Mouse (Mus musculus) right cerebral cortex, postnatal 25 days (tissue): ENCODE measurements at regions not wholly inside any gene's neighbourhood (a gene's known extent, or its start where the extent isn't known, plus 50 kb on each side); places are given as distances from the start of the nearest gene placed in this dataset.

Source experiments
- DNase-seq: peaks from one replicate; pipeline ENCODE4 v3.0.0; 2022

GRCm38 (mm10) chr9:89858005-89858404 is 51.7 kb upstream of the Rasgrf1 start:
- no peak for DNase-seq

- peak; percentile 74 for DNase-seq
Observed at GRCm38 (mm10) chr9:89850491-89851282, 59.0 kb upstream of the Rasgrf1 start.

- DNase-seq: peak; percentile 26
Observed at GRCm38 (mm10) chr9:89849947-89850346, 59.8 kb upstream of the Rasgrf1 start.

GRCm38 (mm10) chr9:89848571-89848970 is 61.1 kb upstream of the Rasgrf1 start:
- no peak for DNase-seq

GRCm38 (mm10) chr9:89846973-89847372 is 62.7 kb upstream of the Rasgrf1 start:
- no peak for DNase-seq

GRCm38 (mm10) chr9:89842776-89843089 is 67.0 kb upstream of the Rasgrf1 start:
- no peak for DNase-seq

GRCm38 (mm10) chr9:89841866-89842775 is 67.6 kb upstream of the Rasgrf1 start:
- DNase-seq: peak; percentile 56

GRCm38 (mm10) chr9:89841371-89841770 is 68.3 kb upstream of the Rasgrf1 start:
- DNase-seq: no peak

GRCm38 (mm10) chr9:89836454-89837245 is 73.1 kb upstream of the Rasgrf1 start:
- DNase-seq: no peak

GRCm38 (mm10) chr9:89833596-89833995 is 76.1 kb upstream of the Rasgrf1 start:
- DNase-seq: no peak

GRCm38 (mm10) chr9:89831855-89832254 is 77.9 kb upstream of the Rasgrf1 start:
- DNase-seq: no peak

- no peak for DNase-seq
Observed at GRCm38 (mm10) chr9:89828156-89828555, 81.6 kb upstream of the Rasgrf1 start.

GRCm38 (mm10) chr9:89827564-89827963 is 82.1 kb upstream of the Rasgrf1 start:
- no peak for DNase-seq

GRCm38 (mm10) chr9:89826712-89827548 is 82.8 kb upstream of the Rasgrf1 start:
- peak; percentile 86 for DNase-seq

GRCm38 (mm10) chr9:89821853-89822243 is 83.6 kb upstream of the Ankrd34c start:
- DNase-seq: no peak

- no peak for DNase-seq
Observed at GRCm38 (mm10) chr9:89821109-89821852, 83.0 kb upstream of the Ankrd34c start.

GRCm38 (mm10) chr9:89813616-89814318 is 75.5 kb upstream of the Ankrd34c start:
- no peak for DNase-seq

GRCm38 (mm10) chr9:89807381-89807780 is 69.1 kb upstream of the Ankrd34c start:
- DNase-seq: no peak

- no peak for DNase-seq
Observed at GRCm38 (mm10) chr9:89802658-89803057, 64.4 kb upstream of the Ankrd34c start.

- peak; percentile 56 for DNase-seq
Observed at GRCm38 (mm10) chr9:89793018-89793417, 54.7 kb upstream of the Ankrd34c start.

GRCm38 (mm10) chr9:89789926-89790325 is 51.7 kb upstream of the Ankrd34c start:
- DNase-seq: no peak
